Mouse (Mus musculus): ENCODE measurements at regions not wholly inside any gene's neighbourhood (a gene's known extent, or its start where the extent isn't known, plus 50 kb on each side); places are given as distances from the start of the nearest gene placed in this dataset.

DNA sequence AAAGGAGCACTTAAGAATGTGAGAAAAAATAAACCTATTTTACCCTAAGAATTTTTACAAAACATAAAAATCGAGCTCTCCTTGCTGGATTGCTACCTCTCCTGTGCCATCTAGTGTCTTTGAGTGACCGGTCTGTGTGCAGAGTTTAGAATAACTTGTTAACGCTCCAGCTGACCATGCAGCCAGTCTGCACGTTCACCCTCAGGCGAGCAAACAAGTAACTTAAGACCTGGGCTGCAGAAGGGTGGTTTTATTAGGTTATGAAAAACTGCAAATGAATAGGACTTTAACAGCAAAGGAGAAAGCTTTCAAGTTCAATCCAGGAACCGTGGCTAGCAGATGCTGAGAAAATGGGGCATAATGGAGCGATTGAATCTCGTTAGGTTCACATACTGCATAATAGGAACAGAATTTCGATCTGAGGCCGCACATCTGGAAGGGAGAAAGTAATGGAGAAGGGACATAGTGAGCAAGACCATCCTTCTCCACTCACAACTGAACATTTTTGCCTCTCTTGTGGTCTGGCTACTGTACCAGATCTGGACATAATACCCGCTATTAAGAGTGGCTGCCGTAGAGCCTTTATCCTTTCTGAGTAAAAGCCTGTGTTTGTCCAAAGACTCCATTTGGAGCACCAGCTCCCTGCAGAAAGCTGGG lies 363.0 kb upstream of the Intu start:
- no peak for DNase-seq (ENCODE audit: low read depth, low spot score)

DNA sequence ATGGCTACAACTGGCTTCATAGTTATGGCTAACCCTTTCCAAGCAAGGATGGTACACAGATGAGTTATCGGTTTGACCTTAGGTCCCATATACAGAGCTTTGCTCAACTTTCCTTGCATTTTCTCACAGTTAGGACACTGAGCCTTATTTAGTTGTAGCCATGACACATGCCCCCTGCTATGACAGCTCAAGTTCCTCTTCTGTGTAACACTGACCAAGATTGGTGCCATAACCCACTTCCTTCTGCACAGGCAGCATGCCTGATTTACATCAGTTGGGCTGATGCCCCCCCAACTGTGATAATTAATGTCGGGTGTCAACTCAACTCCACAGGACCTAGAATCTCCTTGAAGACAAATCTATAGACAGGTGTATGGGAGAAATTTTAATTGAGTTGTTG lies 361.5 kb upstream of the Intu start:
- DNase-seq (ENCODE audit: low read depth, low spot score), result no peak

DNA sequence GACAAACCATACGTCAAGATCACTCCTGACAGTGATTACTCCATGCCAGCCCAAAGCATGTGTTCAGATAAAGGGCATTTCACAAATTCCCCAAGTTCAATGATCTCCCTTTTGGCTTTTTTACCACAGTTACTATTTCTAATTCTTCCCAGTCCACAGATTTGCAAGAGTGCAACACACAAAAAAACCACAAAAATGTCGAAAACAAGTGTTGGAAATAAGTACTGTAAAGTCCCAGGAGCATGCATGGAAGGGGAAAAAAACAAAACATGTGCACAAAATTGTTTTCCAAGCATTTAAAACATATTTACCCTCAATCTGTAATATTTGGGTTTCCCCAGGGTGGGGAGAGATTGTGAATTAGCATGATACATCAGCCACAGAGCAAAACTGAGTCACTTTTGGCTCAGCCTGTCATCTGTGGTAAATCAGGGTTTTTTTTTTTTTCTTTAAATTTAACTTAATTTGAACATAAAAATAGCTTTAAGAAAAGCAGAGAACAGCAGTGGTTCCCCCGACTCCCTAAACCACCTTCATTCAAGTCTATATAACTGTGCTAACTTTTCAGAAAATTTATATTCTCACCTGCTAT lies 351.3 kb upstream of the Intu start:
- no peak for DNase-seq (ENCODE audit: low read depth, low spot score)

DNA sequence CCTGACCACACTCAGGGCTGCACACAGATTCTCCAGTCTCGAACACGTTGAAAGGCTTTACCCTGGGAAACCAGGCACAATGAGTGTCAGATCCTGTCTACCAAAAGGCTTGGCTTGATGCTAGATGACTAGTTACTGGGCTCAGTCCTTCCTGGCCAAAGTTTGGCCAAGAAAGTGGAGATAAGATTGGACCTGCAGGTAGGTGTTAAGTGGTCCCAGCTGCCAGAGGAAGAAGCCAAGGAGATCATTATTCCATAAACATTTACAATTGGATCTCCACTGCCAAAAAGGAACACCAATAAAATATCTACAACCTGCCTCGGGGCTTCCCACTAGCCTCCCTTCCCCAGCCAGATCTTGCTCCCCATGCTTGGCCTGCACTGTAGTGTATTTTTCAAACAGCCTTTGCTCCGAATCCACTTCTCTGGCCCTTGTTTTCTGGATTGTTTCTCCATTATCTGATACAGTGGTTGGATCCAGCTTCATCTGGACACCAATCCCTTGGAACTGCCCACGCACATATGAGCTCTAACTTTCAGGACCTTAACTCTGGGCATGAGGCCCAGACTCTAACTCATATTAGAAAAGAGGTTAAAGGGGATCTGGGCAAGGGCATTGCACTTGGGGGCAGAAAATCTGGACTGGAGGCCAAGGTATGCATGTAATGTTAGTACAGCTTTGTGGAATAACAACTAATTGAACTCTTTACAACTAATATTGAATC lies 345.3 kb upstream of the Intu start:
- no peak for DNase-seq (ENCODE audit: low read depth, low spot score)

DNA sequence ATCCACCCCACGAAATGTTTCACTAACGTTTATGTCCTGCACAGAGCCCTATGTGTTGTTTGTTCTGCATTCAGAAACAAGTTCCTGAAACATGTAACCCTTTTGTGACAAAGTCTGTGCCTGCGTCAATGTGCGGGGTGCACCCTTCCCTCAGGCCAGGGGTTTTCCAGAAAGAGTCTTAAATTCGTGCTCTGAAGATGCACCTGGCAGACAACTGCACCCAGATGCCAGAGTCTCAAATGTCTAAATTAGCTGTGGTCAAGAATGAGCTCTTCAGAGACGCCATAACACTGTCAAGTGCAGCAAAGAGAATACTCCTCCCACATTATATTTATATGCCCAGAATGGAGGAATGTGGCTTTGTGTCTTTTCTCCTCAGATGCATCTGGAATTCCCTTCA lies 341.6 kb upstream of the Intu start:
- DNase-seq (ENCODE audit: low read depth, low spot score), result no peak

DNA sequence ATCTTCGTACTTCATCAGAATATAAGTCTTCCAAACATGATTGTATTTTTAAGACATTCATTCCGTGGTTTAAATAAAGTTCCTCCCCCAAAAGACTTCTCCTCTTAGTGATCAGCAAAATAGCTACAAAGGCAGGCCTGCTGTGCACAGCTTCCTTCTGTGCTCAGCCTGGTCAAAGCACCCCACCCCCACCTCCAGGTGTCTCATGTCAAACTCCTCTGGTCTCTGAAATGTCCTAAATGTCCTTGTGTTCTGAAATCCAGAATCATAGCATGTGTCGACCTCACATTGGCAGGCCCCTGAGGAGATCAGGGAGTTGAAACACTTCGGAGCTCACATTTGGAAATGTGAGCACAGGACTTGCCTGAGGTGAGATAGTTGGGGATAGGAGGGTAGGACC lies 341.1 kb upstream of the Intu start:
- DNase-seq (ENCODE audit: low read depth, low spot score), result no peak

DNA sequence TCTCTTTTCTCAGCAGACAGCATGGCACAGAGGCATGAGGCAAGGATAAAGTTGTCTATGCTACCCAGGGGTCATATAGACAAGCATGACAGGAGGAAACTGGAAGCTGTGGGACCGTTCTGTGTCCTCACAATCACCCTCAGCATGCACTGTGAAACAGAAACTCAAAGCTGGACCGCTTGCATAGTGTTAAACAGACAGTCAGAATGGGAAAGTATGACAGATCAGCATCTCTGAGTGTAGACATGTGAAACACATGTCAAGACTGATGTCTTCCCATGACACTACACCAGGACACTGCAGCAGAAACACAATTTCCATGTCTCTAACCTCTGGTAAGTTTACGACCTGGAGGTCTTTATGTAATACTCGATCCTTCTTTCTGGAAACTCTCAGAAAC lies 330.9 kb upstream of the Intu start:
- no peak for DNase-seq (ENCODE audit: low read depth, low spot score)

DNA sequence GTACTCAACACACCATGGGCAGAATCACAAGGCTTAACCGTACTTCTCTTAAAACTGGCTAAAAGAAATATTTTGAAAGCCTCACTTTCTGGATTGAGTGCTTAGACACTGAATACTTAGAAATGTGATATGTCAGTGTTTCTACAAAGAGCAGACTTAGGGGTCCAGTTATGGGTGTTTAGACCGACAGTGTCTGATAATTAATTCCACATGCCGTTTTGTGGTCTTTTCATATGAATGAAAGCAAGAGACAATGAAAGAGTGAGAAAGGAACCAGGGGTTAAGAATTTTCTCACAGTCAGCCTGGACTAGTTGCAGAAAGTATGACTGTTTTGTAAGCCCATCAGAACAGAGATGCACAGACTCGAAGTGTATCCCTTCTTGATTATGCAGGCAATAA lies 324.8 kb upstream of the Intu start:
- DNase-seq (ENCODE audit: low read depth, low spot score), result no peak

DNA sequence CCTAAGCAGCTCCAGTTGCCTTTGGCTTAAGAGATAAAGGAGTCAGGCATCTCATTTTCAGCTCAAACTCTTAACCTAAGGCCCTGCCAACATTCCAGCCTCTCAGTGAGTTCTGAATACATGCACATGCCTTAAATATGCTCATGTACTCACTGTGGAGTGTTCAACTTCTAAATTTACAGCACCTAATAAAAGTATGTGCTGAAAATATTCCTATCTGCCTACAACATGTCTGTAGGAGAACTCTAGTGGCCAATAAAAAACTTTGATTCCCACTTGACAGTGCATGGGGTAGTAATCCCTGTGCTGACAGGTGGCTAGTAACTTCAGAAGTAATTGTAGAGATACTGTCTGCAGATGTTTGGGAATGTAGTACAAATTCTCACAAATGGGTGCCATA lies 319.3 kb upstream of the Intu start:
- DNase-seq (ENCODE audit: low read depth, low spot score), result no peak

DNA sequence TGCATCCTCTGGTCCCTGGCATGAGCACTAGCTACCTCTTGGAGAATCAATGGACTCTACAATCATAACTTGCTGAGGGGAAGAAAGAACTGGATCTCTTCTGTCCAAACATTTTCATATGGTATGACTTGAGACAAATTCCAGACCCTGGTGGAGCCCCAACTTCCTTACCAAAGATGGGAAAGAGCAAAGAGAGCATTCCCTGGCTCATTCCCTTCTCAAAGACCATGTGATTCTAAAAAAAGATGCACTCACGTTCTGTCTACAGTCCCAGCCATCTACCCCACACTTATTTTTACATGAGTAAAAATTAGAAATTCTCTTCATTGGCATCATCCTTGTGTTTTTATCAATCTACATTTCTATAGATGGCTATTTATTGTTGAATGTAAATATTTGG lies 304.3 kb upstream of the Intu start:
- DNase-seq (ENCODE audit: low read depth, low spot score), result no peak

DNA sequence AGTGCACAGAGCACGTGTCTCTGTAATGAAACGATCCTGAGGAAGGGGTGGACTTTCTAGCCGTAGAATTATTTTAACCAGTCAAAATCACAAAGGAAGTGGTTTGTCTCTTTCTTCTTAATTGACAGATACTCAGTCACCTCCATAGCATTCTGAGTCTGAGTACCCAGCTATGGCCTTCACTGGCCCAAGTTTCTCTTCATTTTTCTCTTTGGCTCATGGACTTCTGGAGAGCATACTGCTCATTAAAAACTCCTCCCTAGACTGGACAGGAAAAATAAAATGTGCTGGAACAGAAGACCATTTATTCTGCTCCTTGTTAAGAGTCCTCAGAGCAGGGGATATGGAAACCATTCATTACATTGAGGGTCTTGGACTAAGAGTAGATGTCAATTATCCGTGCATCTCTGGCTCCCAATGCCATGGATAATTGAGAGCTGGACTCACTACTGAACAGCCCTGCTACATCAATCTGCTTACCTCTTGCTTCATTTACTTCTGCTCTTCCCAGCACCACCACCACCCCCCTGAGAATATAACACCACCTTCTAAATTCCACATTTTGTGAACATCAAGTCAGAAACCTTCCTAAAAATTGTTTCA lies 287.5 kb upstream of the Intu start:
- DNase-seq (ENCODE audit: low read depth, low spot score), result no peak

DNA sequence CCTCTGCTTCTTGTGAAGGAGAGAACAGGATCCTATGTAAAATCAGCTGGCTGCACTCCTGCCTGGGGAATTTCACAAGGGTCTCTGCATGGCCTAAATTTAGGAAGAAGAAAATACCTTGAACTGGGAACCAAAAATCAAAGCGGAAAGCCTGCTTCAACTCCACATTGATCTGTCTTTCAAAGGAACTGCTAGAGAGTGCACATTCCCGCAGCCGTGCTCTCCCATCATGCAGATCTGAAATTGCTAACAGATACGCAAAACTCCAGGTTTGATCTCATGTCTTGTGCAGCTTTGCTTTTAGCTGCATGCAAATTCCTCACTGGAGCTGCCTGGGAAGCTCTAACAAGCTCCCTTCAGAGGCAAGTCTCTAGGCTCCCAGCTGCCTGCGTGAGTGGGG lies 276.7 kb upstream of the Intu start:
- no peak for DNase-seq (ENCODE audit: low read depth, low spot score)

DNA sequence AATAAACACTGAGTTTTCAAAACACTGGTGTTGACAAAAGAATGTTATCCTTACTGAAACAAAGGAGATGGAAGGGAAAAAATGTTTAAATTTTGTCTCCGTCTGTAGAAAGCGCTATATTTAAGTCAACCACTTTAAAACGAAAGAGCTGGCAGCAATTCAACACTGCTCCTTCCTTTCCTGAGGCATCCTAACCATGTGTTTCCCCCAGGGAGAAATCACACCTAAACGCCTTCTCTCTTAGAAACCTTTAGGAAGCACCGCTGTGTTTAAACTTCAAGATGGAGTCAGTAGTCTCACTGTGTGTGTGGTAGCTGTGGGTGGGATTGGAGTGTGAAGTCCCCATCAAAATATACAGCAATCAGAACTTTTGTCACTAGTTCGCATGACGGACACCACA lies 268.6 kb upstream of the Intu start:
- no peak for DNase-seq (ENCODE audit: low read depth, low spot score)

DNA sequence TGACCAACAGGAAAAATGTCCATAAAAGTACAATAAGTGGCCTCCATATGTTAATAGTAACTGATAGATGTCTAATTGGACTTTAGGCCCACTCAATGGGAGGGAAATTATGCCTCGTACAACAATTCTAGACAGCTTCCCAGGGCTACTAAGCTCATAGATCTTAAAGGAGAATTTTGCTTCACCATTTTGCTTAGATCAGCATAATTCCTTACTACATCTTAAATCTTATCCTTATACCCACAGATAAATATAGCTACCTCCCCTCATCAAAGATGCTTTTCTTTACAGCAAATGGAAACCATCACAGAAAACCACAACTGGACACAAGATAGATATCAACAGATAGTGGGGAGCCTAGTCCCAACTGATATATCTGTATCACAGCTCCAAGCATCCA lies 263.6 kb upstream of the Intu start:
- DNase-seq (ENCODE audit: low read depth, low spot score), result no peak

DNA sequence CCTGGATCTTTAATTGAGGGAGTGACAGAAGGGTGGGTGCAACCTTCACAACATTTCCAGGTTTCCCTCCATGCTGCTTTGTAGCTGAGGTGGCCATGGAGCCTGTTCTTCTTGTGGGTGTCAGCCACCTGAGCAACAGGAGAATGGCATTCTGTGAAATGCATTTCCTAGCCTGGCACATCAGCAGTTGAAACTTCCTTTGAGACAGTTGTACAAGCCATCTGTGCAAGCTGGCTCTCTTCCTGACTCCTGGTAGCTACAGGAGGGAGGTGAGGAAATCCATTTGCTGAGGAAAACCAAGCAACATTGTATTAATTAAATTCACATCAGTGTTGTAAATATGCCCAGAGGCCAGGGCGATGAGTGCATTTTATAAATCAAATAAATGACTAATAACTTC lies 248.2 kb upstream of the Intu start:
- DNase-seq (ENCODE audit: low read depth, low spot score), result no peak

DNA sequence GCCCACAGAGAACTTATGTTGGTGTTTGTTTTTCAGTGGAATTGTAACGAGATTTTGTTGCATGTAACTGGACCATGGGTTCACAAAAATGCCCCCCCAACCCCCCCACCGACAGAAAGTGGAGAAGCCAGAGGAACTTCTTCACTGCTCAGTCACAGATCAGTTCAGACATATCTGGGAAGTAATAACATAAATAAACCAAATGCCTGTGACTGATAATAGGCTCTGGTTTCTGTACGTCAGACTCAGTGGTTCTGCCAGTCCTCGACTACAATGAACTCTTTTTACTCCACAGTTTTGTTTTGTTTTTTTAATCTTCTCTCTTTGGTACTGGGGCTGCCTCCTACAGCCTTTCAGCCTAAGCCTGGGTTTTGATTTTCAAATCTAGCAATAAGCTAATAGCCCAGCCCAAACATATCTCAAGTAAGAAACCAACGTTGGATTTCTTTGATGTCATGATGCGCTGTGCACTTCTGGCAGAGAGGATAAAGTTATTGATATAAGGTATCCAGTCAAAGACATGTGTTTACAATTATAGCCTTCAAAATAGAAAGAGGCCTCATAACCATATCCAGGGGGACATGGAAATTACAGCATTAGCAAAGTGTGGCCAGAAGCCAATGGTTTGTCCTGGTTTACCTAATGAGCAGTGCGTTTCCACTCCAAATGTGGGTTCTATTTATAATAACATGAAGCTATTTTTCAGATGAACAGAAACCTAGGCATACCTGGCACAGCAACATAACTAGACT lies 244.0 kb upstream of the Intu start:
- no peak for DNase-seq (ENCODE audit: low read depth, low spot score)

DNA sequence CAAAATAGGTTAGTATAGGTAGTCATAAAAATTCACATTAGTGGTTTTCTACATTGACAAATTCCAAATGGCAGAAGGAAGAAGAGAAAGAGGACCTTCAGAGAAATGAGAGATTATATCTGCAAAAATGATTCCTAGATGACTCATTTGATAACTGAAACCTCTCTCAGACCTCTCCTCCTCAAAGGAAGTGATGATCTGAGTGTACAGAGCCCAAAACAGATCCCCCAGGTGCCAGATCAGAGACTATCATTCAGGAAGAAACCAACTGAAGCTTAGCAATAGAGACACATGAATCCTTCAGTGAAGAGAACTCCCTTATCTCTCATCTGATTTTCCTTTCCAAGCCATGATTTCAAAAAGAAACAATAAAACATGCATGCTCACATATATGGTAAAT lies 234.0 kb upstream of the Intu start:
- no peak for DNase-seq (ENCODE audit: low read depth, low spot score)

DNA sequence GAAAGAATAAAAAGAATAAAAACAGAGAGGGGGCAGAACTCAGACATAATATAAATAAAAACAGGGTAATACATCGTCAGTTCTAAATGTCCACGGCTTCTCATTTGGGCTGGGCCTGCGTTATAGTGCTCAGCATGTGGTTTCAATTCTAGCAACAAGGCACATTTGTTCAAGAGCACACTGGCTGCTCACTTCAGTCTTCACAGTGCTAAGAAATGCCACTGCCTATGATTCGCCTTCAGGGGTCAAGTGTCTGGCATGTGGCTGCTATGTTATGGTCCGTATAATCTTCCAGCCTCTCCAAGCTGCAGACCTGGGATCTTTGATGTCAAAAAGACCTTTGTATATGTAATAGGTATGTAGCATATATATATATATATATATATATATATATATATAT lies 210.8 kb upstream of the Intu start:
- DNase-seq (ENCODE audit: low read depth, low spot score), result no peak

DNA sequence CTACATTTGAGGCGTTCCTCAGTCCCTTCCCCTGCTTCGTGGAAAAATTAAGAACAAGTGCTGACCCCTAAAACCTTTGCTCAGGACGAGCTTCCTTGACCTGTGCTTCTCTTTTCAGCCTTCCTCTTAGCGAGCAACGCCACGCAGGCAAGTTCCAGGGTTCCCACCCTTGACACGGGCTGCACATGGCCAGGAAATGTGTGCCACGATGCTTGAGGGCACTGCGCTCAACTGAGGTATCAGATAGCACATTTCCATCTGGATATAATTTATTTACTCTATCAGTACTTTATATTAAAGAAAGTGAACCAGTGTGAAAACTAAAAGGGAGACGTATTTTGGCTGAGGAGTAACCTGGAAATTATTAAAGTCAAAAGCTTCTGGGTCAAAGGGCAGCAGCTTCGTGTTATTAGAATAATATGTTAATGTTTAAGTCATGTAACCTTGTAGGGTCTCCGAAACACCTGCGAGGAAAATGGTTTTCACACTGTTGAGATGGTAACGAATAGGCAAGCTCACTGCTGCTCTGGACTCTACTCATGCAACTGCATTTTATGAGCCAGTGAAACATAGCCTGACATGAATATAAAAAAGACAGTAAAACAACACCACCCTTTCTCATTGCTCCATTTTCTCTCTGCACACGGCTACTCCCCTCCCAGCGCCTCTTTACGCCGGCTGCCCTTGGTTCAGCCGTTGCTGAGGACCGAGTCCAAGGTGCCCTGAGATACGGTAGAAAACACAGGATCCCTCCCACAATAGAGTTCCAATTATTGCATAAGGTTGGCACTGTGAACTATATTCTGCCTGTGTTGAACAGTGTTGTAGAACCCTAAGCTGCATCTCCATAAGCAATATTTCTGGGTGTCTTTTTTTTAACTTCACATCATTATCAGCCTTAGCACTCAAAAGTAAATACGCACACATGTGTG lies 204.9 kb upstream of the Intu start:
- DNase-seq (ENCODE audit: low read depth, low spot score), result no peak

DNA sequence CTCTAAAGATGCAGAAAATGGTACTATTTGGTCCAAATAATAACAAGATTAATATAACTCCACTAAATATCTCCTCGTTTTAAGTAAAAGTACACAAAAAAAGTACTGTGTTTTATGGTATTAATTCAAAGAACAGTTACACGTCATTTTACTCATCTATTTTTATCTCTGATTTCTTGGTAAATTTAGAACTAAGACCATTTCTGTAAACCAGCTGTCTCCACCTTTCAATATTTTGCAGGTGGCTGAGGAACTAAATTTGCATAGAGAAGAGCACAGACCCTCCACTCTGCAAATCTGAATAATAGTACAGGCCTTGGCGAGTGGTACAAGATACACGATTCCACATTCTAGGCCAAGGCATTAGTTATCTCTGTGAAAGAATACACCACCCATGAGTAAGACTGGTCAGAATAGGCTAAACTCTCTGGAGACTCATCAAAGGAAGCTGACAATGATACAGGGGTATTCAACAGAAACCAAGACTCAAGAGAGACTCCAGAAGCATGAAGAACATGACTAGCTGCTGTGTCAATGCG lies 191.5 kb upstream of the Intu start:
- DNase-seq (ENCODE audit: low read depth, low spot score), result no peak

DNA sequence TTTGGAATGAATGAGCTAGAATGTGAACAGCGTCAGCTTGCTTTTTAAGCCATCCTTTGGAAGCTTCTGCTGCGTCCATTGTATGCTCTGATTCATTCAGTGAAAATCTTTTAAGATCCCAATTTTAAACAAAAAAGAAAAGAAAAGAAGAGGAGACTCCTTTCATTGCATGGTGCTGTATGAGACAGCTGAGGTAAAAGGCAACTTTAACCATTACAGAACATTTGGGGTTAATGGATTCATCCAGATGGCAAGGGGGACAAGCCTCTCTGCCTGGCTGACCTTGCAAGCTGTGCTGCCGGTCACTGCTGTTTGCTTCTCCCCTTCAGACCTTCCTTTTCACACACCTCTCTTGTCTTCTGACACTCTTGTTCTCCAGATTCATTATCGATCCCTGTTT lies 176.0 kb upstream of the Intu start:
- no peak for DNase-seq (ENCODE audit: low read depth, low spot score)
